Mouse (Mus musculus) cerebellum, adult 18-20 months (tissue): Measurements from ENCODE around the gene 4930404H24Rik.
A peak's percentile ranks its signal among the peaks of the same experiment; 100 is the strongest.

Experiments used
- DNase-seq, 2 experiments: peaks; one replicate each; pipeline ENCODE4 v3.0.0; 2021

The 4930404H24Rik gene

DNA sequence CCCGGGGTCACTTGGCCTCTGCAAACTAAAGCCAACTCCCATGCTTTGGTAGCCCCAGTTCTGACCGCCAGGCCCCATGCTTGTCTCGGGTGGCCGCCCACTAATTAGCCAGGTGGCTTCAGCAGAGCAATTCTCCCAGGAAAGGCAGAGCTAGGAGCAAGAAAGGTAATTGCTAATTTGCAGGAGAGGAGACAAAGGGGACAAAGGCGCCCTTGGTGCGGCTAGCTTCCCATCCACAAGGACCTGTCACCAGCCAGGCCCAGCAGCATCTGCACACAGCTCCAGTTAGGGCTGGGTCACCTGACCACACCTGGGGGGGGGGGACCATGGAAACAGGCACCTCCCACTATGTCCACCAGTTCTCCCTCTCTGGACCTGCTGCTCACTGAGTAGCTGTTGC lies 19.0 kb downstream of the 4930404H24Rik start:
- peak in 1 of 2 experiments; percentile 15 for DNase-seq

DNA sequence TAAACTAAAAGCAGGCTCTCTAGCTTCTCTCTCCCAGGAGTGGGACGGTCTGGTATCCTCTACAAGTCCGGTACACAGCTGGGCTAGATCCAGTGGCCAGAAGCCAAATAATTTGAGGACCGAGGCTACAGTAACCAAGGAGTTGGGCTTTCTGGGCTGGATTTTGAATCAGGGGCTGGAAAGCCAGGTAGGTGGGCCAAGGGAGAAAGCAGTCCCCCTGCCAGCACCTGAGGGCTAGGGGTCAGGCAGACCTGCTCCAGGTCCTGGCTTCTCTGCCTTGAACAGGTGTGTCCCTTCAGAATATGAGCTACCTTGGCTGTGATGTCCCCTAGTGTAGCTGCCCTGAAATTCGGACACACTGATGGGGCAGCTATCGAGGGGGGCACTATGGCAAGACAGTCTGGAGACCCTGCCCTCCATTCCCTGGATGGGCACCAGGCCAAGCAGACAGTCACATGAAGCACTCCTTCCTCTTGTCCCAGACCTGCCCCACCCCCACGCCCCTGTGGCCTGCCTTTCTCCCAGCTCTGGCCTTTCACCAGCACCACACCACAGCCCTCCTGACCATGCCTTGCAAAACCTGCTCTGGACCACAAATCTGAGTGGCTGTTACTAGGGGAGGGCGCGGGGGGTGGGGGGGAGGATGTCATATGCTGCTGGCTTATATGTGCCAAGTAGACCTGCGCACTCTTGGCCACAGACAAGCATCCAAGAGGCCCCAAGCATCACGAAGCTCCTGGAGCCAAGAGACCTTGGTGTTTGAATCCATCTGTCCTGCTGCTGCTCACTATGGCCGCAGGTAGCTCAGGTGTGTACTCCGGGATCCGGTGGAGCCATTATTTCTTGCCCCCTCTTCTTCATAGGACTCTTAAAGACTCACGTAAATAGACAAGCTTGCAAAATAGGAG lies 20.1 kb downstream of the 4930404H24Rik start:
- DNase-seq, result peak; percentile 52 to 60

DNA sequence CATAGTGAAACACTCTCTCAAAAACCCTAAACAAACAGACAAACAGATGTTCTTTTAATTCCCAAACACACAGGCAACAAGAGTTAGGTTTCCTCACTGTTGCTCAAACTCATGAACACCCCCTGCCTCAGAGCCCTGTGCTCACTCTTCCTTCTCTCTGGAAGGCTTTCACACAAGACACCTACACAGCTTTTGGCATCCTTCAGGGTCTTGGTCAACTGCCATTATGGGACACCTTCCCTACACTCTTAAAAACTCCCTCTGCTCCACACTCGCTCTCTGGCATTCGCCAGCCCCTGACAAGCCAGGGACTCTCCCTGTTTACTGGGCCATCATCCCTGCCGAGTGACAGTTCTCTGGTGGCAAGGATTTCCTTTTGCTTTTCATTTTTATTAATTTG lies 21.4 kb downstream of the 4930404H24Rik start:
- DNase-seq, result peak in 1 of 2 experiments; percentile 16

DNA sequence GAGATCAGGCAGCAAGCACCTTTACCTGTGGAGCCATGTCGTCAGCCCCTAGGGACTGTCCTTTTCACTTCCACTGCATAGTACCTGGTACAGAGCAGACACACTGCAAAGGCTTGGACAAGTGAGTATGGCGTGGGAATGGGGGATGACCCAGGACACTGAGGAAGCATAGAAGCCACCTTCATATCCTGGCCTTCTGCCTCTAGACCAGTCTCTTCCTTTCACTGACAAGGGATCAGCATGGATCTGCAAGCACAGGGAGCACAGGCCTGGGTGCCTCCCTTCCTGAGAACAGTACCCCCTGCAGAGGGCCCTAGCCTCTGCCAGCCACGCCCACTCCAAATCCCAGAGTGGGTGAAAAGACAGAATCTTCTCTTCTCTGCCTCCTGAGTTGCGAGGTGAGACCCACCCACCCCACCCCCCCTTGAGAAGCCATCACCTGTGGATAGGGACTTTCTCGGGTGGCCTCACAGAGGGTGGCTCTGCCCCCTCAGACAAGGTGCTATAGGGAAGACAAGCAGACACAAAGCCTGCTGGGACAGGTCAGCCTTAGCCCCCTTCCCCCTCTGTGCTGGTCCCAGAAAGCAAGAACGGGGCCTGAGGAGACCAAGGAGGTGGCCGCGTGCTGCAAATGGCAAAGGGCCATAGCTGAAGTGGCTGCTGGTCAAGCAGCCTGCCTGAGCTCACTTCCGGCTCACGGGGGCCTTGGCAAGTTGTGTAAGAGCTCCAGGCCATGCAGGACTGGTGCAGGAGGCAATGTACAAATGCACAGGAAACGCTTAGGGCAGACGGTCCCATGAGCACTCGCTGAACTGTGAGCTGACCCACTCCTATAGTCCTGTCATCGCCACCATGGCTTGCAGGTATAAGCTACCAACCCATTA lies 22.1 kb downstream of the 4930404H24Rik start:
- DNase-seq, result peak; percentile 51 to 55

DNA sequence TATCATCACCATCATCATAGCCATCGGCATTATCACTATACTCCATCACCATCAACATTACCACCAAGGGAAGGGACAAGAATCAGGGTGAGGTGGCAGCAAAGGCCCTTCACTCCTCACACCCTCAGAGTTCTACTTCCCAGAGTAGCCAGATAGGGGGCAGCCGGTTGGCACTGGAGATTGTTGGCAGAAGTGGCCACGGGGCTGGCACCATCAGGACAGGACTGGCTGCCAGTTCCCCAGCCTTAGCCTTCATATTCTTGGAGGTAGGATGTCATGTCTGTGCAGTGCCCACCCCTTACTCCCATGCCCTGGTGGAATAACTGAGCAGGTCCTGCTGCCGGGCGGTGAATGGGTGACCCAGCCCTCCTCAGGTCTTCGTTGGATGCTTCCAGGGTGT lies 23.0 kb downstream of the 4930404H24Rik start:
- peak; percentile 63 to 64 for DNase-seq

DNA sequence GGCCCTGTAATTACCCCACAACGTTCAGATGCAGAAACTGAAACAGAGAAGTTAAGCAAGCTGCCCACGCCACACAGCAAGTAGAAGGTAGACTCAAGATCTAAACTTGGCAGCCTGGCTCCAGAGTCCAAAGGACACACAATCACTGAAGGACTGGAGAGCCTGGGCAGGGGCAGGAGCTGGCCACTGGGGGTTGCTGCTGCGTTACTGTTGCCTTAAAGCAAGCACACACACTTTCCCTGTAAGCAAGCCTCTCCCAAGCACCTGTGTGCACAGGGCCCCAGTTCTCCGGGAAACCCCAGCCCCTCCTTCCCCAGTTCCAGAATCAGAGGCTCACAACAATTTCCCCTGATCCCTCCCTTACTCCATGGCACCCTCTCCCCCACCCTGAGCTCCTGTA lies 24.4 kb downstream of the 4930404H24Rik start:
- DNase-seq, result peak in 1 of 2 experiments; percentile 47

DNA sequence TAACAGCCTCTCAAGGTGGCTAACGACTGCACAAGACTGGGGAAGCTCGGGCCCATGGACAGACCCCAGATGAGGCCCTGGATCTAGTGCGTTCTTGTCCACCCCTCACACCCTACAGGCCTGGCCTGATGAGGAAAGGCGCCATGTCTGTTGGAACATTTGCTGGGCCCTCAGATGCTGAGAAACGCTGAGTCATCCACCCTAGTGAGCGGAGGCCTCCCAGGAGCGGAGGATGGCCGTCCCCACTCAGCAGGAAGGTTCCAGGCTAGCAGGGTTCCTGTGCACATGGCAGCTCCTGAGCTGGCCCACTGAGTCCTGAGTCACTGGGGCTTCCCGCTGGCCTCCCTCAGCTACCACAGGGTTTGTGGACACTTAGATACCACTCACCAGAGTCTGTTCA lies 27.5 kb downstream of the 4930404H24Rik start:
- no peak for DNase-seq

DNA sequence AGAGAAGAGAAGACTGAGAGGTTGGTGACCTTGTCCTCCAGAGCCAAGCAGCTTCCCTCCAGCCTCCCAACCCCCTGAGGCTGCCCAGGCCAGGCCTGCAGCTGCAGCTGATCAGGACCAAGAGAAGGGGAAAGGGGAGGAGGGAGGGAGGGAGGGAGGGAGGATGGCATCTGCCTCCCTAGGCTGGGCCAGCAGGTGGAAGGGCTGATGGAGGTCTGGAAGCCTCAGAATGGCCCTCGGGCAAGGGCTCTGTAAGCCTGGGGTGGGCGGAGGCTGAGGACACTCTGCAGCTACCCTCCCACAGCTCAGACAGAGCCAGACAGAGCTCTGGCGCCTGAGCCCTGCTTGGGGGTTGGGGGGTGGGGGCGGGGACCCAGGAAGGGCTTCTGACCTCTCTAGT lies 29.7 kb downstream of the 4930404H24Rik start:
- peak in 1 of 2 experiments; percentile 21 for DNase-seq

DNA sequence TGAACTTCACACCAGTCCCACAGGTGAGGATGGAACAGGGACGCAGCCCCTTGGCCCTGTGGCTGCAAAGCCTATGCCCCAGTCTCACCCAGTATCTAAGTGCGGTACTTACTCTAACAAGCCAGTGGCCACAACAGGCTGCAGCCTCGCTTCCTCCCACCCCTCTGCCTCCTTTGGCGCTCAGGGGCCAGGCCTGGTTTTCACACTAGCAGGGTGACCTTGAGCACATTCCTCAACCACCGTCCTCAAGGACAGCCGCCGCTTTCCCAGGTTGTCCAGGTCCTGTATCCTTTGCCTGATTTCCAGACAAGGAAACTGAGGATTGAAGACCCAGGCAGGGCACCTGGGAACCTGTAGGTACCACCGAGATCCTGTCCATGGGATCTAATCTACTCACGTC lies 30.6 kb downstream of the 4930404H24Rik start:
- no peak for DNase-seq

DNA sequence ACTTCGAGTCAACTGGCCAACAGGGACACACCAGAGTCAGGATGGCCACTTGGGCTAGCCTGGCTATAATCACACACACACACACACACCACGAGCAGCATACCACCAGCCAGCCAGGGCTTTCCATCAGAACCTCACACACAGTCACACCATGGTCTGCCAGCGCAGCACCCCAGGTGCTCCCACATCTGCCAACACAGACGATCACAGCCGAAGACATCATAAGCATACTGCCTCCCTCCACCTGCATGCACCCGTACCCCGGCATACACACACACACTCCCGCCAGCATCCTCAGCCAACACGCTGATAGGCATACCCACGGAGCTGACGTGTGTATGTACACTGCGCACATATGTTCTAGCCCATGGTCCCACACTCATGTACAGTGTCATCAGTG lies 31.1 kb downstream of the 4930404H24Rik start:
- no peak for DNase-seq

DNA sequence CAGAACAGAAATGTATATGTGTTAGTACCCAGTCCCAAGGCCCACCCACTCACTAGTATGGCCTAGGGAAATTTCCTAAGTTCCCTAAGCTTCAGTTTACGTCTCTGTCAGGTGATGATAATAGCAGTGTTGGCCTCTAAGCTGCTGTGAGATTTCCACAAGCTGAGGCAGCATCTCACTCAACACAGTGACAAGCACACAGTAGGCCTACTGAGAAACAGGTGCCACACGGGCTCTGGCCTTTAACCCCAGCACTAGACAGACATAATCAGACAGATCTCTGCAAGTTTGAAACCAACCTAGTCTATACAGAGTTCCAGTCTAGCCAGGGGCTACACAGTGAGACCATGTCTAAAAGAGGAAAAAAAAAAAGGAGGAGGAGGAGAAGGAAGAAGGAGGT lies 32.1 kb downstream of the 4930404H24Rik start:
- DNase-seq, result no peak

DNA sequence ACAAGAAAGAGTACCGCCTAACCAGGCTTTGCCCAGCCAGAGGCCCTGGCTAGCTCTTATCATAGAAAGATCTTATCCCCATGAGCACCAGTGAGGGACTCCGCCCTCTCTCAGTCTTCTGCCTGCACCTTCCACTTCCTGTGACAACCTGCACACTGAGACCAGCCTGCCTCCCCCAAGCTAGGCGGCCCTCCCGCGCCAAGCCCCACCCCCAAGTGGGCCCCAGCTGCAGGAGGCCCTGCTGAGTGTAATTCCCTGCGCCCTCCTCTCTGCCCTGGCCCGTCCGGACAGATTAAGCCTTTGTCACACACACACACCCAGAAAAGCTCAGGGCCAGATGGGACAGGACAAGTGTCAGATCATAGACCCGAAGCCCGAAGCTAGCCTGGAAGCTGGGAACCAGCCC lies 33.3 kb downstream of the 4930404H24Rik start:
- no peak for DNase-seq

DNA sequence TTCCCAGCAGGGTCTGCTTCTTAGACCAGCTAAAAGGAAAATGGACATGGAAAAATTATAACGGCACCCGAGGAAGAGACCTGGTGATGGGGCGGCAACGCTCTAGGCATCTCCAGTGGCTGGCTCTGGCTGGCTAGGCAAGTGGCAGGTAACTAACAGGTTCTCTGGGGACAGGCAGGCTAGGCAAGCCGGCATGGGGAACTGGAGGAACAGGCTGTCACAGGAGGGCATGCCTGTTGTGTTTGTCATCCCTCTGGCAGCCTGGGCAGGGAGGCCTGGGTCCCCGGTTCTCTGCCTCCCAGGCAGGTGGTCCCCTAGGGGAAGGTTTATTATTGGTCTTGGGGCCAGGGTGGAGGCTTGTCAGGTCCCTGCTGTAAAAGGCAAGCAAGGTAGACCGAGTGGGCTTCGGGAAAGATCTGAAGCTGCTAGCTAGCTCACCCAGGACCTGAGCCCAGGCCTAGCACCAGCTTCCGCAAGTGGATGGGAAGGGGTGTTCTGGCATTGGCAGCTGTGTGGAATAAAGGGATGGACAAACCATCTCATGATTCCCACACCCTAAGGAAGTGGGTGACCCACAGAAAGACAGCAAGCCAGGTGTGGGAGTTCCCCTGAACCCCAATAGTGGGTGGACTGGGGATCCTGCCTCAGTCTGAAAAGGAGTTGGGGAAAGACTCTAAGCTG lies 34.4 kb downstream of the 4930404H24Rik start:
- peak in 1 of 2 experiments; percentile 38 for DNase-seq

DNA sequence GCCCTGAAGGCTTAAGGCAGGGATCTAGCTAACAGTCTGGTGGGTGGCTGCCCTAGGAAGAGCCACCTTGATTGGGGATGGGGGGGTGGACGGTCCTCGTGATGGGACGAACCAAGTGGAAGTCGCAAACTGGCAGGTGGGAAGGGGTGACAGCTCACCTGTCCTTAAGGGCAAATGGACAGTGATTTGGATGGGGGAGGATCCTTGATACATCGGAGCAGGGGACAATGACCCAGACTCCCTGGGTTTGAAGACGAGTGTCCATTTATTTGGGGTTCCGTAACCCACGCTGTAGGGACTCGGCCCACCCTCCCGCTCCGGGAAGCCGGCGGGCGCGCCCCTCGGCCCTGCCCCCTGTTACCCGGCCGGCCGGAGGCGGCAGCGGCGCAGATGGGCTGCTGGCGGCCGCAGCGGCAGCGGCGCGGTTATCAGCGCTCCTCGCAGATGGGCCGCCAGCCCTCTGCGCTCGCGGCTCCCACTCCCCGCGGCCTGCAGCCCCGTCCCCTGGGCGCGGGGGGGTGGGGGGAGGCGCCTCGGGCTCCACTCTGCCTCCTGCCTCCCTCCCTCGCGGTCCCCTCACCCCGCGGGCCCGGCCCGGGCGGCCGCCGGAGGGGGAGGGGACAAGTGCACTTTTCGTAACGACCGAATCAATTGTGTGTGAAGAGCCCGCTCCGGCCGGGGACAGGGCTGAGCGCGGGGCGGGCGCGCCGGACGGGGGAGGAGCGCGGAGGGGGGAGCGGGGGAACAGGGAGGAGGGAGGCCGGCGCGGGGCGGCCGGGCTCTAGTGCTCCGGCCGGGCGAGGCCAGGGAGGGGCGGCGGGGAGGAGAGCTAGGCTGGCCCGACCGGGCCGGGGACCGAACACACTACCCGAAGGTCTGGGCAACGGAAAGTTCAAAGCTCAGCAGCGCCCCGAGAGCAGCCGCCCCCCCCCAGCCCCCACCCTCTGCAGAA lies 35.3 kb downstream of the 4930404H24Rik start:
- peak; percentile 60 to 69 for DNase-seq

DNA sequence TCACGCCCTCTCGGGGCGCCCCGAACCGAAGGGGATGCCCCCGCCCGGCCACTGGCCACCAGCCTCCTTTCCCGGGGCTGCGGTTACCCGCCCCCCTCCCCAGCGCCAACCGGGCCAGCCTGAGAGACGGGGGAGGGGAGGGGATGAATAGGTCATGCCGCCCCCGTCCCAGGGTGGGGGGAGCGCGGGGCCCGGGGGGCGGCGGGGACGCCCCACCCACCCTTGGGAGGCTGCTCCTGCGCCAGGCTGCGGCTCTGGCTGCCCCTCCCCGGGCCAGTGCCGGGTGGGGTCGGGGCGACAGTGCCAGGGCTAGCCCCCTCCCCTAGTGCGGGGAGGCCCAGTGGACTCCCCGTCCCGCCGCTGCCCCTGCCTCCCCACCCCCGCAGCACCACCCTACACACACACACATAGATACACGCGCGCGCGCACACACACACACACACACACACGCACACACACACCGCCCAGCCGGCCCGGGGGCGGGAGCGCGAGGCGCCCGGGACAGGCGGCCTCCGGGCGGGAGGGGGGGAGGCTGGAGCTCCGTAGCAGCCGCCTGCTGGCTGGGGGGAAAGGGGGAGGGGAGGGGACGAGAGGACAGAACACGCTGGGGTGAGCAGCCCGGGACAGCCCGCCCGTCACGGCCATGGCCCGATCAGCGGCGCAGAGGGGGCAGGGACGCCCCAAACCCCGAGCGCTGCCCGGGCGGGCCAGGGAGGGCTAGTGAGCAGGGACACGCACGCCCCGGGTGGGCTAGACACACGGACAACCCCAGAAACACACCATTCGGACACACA lies 36.2 kb downstream of the 4930404H24Rik start:
- DNase-seq, result peak in 1 of 2 experiments; percentile 65

DNA sequence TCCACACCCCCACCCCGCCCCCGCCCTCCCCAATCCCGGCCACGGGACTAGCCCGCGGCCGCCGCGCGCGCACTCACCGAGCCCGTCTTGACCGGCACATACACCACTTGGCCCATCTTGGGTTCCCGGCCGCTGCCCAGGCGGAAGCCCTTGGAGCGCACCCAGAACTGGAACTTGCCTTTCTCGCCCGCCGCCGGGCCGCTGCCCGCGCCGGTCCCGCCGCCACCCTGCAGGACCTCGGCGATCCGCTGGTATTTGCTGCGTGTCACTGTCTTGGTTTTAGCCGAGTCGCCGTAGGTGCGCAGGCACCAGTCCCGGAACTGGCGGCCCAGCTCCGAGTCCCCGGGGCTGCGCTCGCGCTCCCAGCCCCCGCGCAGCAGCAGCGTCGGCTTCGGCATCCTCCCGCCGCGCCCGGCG lies 36.8 kb downstream of the 4930404H24Rik start:
- DNase-seq, result peak; percentile 55 to 76

DNA sequence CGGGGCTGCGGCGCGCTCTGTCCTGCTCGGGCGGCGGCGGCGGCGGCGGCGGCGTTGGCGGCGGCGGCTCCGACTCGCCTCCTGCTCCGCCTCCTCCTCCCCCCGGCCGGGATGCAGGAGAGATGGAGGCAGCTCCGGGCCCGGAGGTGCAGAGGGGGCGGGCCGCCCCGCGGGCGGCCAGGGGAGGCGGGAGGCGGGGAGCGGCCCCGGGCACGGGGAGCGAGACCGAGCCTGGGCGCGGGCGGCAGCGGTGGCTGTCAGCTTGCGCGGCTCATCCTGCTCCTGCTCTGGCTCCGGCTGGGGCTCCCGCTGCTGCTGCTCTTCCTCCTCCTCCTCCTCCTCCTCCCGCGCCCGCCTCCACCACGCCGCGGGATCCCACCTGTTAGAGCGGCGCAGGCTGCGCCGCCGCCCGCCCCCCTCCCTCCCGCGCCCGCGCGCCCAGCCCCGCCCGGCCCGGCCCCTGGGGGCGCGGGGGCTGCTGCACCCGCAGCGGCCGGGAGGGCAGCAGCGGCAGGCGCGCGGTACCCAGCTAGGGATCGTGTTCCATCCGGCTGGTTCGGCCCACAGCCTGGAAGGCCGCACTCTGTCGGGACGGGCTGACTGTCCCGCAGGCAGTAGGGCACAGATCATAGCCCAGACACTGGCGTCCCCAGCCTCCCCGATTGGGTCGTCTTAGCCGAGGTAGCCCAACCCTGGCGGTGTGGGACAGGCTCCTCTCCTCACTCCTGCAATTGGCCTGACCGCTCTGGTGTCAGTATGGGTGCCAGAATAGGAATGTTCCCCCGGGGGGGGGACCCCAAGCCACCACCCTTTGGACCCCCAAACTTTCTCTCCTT lies 37.6 kb downstream of the 4930404H24Rik start, which contains the start of gene Nol4l:
Gene Nol4l (minus strand): TSS at position 41 of the 836 bp plus-strand sequence.
- DNase-seq, result peak; percentile 79

DNA sequence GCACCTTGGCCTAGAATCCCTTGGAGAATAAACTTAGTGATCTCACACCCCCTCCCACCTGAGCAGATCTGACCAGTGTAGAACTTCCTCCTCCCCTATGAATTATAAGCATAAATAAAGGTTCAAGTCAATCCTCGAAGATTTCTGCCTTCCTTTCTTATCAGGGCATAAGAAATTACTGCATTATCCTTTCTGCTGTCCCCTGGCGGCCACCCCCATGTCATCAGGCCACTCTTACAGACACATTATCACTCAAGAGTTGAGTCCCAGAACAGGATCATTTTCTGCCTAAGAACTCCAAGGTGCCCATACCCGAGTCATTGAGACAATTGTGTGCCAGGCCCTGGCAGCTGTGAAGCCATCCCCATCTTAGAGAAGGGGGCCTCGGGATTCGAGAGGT lies 38.4 kb downstream of the 4930404H24Rik start:
- DNase-seq, result no peak

DNA sequence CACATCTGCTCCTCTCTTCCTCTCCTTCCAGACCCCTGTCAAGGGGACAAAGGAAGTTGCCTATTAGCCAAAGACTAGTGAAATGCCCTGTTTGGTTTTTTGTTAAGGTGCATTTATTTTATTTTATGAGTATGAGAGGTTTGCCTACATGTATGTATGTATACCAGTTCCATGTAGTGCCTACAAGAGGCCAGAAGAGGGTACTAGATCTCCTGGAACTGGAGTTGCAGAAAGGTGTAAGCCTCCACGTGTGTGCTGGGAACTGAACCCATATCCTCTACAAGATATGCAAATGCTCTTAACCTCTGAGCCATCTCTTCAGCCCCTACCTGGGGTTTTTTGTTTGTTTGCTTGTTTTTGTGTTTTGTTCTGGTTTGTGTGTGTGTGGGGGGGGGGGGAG lies 41.4 kb downstream of the 4930404H24Rik start:
- DNase-seq, result no peak

DNA sequence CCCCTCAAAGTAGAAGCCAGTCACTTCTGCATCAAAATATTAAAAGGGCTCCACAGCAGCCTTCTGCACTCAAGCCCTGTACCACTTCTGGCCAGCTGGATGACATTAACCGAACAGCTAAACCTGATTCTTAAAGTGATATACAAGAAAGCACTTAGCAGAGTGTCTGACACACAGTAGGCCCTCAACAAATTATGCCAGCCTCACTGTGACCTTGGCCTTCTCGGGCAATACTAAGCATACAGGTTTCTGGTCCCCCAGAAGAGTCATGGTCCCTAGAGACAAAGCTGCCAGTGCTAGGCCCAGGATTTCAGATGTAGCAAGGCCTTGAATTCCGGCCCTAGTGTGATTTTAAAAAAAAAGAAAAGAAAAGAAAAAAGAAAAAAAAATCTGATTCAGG lies 46.3 kb downstream of the 4930404H24Rik start:
- no peak for DNase-seq
